Mouse (Mus musculus): Measurements from ENCODE around the gene Gpr26.

Gpr26 gene

DNA sequence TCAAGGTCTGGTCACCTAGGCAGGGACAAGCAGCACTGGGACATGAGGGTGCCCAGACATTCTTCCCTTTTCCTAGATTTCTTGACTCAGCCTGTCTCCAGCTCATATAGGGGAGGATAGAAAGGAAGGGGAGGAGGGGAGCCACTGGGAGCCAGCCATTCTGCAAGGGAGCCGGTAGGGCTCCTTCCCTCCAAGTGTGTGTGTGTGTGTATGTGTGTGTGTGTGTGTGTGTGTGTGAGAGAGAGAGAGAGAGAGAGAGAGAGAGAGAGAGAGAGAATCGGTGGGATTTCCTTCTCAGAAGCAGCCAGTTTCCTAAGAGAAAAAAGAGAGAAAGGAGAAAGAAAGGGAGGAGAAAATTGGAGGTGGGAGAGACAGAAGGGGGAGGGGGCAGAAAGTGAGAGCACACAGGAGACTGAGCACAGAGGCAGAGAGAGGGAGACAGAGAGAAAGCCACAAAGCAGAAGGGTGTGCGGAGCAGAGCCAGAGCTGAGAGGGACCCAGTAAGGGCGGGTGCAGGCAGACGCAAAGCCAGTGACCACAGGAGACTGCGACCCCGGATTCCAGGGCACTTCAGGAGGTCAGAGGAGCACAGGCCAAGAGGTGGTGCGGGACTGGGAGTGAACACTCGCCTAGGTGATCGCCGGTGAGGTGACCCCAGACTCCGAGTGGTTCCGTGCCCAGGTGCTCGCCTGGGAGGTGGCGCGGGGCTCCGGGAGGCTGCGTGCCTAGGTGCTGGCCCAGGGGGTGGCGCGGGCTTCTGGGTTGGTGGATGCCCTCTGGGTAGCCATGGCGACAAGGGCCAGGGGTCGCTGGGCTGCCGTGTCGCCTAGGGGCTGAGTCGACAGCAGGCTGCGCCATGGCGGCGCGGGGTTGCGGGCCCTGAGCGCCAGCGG, at the start of gene Gpr26:
TSS of gene Gpr26 (plus strand) at position 438 of the 893 bp plus-strand sequence.
- no peak for DNase-seq

DNA sequence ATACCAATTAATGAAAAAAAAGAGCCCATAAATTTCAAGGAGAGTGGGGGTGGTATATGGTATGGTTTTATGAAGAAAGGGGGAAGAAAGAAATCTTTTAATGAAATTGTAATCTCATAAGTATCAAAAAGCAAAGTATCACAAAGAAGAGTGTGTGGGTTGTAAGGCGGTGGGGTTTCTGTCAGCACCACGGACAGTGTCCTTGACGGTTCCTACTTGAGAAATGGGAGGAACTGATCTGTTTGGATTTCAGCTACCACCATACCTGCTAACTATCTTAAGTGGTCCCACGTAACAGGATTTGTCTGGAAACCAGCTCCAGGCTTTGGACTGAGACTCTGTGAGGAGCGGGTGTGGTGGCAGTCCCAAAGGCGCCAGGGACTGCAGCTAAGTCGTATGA, 48.9 kb upstream of the Gpr26 start:
- no peak for DNase-seq

- DNase-seq = no peak
Observed at GRCm38 (mm10) chr7:131927288-131928050, 38.8 kb upstream of the Gpr26 start.

- no peak for DNase-seq
Observed at GRCm38 (mm10) chr7:131937611-131938010, 28.6 kb upstream of the Gpr26 start.

- DNase-seq = no peak
Observed at GRCm38 (mm10) chr7:131951131-131951530, 15.1 kb upstream of the Gpr26 start.

DNA sequence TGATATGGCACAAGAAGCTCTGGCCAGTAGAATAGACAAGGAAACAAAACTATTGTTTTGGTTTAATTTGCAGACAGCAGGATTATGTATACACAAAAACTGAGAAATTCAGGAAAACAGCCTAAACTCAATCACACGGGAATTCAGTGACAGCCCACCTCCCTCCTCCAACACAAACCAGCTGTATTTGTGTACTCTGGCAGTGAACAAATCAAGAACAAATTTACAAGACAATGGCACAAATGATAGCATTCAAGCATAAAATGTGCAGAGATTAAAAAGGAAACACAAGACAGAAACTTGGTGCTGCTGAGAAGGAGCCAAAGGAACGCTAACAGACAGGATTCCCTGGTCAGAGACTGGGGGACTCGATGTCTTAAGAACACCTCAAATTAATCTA, 12.9 kb upstream of the Gpr26 start:
- no peak for DNase-seq

DNA sequence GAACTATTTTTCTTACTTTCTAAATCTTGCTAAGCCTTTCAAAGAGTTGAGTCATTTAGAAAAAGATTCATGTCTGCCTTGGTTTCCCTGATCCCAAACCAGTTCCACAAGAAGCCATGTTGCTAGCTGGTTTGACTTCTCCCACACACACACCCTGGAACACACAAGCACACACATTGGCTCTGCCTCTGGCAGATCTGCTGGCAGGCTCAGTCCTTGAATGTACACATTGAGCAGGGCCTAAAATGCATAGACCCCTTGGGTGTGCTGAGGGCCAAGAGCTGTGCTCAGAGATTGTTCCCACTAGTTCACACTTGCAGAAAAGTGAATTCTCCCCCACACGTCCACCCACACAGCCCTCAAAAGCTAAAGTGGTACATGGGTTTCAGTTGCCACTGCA, 7.6 kb upstream of the Gpr26 start:
- DNase-seq = no peak

- DNase-seq = no peak
Observed at GRCm38 (mm10) chr7:131960551-131960950, 5.7 kb upstream of the Gpr26 start.

DNA sequence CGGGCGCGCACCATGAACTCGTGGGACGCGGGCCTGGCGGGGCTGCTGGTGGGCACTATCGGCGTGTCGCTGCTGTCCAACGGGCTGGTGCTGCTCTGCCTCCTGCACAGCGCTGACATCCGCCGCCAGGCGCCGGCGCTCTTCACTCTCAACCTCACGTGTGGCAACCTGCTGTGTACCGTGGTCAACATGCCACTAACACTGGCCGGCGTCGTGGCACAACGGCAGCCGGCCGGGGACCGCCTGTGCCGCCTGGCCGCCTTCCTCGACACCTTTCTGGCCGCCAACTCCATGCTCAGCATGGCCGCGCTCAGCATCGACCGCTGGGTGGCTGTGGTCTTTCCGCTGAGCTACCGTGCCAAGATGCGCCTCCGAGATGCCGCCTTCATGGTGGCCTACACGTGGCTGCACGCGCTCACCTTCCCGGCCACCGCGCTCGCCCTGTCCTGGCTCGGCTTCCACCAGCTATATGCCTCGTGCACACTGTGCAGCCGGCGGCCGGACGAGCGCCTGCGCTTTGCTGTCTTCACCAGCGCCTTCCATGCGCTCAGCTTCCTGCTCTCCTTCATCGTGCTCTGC, 745 bp downstream of the Gpr26 start:
- DNase-seq = no peak

DNA sequence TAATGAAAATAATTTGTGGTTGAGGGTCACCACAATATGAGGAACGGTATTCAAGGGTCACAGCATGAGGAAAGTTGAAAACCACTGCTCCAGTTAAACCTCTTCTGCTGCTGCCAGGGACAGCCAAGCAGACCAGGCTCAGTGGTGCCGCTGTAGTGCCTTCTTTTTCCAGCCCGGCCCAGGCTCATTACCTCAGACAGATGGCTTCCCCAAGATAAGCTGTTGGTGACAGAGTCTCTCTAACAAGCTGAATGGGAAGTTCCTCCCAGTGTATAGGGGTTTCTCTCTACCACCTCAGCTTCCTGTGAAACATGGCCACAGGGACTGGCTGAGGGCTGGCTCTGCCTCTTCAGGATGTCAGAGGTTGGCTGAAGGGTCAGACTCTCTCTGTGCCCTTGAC, 4.0 kb downstream of the Gpr26 start:
- no peak for DNase-seq

GRCm38 (mm10) chr7:131975867-131976266, 9.6 kb downstream of the Gpr26 start:
- DNase-seq = no peak

- DNase-seq = no peak
Observed at GRCm38 (mm10) chr7:131978609-131979008, 12.3 kb downstream of the Gpr26 start.

- no peak for DNase-seq
Observed at GRCm38 (mm10) chr7:131989056-131989455, 22.8 kb downstream of the Gpr26 start.

GRCm38 (mm10) chr7:131992226-131992625, 26.0 kb downstream of the Gpr26 start:
- DNase-seq = no peak

DNA sequence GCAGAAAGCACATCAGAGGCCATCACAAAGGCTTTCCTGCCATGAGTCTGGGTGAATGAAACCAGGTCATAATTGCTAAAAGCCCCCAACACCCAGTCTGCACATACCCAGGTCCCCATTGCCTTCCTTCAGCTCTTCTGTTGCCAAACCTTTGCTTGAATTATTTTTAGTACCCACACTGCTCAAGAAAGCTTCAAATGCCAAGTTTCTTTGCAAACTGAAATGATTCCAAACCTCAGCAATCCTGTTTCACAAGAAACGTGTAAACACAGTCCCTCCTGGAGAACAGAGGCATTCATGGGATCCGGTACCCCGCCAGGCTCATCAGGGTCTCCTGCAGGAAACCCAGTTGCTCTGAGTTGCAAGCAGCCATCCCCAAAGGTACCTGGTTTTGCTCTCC, 26.6 kb downstream of the Gpr26 start:
- no peak for DNase-seq

- no peak for DNase-seq
Observed at GRCm38 (mm10) chr7:132005996-132006696, 39.9 kb downstream of the Gpr26 start.

DNA sequence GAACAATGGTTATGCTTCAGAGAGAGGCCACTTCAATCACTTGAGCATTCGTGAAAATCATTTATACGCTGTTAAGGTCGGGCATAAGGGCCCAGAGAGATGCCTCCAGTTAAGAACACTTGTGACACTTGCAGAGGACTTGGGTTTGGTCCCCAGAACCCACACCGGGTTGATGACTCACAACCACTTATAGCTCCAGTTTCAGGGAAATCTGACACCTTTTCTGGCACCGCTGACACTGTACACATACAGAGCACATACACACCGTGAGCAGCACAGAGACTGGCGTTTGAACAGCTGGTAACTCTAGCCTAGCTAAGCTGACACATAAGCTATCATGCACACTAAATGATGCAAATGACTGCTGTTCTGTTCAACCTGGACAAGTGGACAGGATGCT, 42.7 kb downstream of the Gpr26 start:
- DNase-seq = no peak

- no peak for DNase-seq
Observed at GRCm38 (mm10) chr7:132012969-132013679, 46.9 kb downstream of the Gpr26 start.

GRCm38 (mm10) chr7:132013970-132014369, 47.7 kb downstream of the Gpr26 start:
- no peak for DNase-seq

- DNase-seq = no peak
Observed at GRCm38 (mm10) chr7:132015193-132015592, 48.9 kb downstream of the Gpr26 start.

DNA sequence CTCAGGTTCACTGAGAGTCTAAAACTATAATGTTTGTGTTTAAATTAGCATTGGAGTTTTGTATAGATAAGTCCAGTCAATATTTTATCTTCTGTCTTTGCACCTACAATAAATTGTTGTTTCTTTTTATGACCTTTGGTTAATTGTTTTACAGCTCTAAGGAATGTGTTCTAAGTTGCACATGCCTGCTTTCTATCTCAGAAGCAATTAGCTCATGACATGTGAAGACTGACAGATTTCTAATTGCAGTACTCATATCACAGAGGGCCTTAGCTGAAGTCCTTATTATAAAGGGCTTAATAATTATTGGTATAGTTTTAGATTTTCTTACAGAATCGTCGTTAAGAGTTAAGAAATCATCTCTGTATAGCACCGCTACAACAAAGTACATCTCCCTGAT, 49.7 kb downstream of the Gpr26 start:
- no peak for DNase-seq

DNA sequence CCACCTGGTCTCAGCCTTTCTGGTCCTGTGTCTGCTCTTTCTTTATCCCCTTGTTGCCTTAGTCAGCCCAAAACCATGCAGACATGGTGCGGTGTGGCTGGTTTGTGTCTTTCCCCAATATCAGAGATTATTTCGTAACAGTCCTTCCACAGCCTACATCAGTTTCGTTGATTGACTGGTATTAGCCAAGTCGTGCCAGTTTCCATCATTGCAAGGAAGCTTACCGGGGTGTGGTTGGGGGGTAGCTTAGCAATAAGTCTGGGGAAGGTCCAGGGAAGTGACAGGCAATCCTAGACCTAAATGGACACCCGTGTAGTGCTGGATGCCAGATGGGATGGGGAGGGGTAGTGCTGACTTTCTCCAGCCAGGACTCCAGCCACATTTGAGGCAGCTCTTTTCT, 59.3 kb downstream of the Gpr26 start:
- DNase-seq = no peak
